16 mouse cellular contexts compared by ENCODE assay signal in the genomic region with DNA sequence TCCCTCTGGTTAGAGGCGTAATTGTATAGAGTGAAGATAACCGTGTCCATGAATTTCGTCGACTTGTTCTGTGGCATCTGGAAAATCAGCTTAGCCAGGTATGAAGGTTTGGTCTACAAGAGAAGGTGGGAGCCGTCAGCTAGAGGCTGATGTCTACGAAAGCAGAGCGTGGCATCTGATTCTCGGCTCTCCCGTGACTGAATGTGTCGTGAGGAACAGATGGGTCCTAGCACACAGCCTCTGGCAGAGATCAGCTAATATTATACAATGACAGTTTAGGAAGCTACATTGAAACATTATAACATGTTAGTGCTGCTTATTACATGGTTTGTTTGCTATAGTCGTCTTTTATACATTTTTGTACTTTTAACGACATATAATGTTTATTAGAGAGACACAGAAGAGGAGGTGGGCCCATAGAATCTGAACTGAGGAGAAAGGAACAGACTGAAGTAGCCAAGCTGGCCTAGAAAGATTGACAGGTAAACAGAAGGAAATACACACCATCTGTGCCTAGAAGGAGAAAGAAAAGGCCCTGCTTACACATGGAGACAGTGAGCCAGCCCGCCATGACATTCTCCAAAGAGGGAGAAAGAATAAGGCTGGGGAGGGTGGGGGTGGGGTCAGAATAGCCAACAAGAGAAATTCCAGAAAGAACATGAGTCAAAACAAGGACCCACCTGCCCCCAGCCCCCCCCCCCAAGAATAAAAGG. TPM values are rescaled to one million over a fixed set of nuclear protein-coding genes. Genes with fewer than 3 reads are reported as not detected.
"Had no signal": no experiment of that assay in that cellular context is flagged by ENCODE, and none has a peak within 500 bp of the region (broad histone marks: within the 10 kb centered on the region; RNA-seq: fewer than 3 reads in every experiment).

No protein-coding gene starts in this region.

- H3K4me3 ChIP-seq: kidney, embryonic 15.5 days; limb, embryonic 12.5 days; lung, embryonic 15.5 days; megakaryocyte, embryonic 14.5 days; midbrain, embryonic 15.5 days; neural tube, embryonic 12.5 days; stomach, embryonic 15.5 days had no signal

- ATAC-seq: midbrain, embryonic 15.5 days had no signal

- H3K36me3 ChIP-seq: lung, embryonic 15.5 days; midbrain, embryonic 15.5 days had no signal

- H3K27ac ChIP-seq: kidney, embryonic 15.5 days; limb, embryonic 12.5 days; lung, embryonic 15.5 days; macrophage; midbrain, embryonic 15.5 days; neural tube, embryonic 12.5 days; stomach, embryonic 15.5 days had no signal

- DNase-seq: kidney, adult 2 months; kidney, postnatal 14 days; lung, postnatal 14 days; spleen, adult 18-20 months; thymus, adult 2 months; thymus, postnatal 25 days had no signal

- H3K9me3 ChIP-seq: kidney, embryonic 15.5 days; limb, embryonic 12.5 days; lung, embryonic 15.5 days; midbrain, embryonic 15.5 days; neural tube, embryonic 12.5 days; stomach, embryonic 15.5 days had no signal

- H3K27me3 ChIP-seq: kidney, embryonic 15.5 days; limb, embryonic 12.5 days; lung, embryonic 15.5 days; megakaryocyte, embryonic 14.5 days; midbrain, embryonic 15.5 days; neural tube, embryonic 12.5 days; stomach, embryonic 15.5 days had no signal

- H3K4me1 ChIP-seq: kidney, embryonic 15.5 days; limb, embryonic 12.5 days; lung, embryonic 15.5 days; midbrain, embryonic 15.5 days; neural tube, embryonic 12.5 days; stomach, embryonic 15.5 days had no signal

- H3K4me2 ChIP-seq: kidney, embryonic 15.5 days; limb, embryonic 12.5 days; lung, embryonic 15.5 days; midbrain, embryonic 11.5 days; midbrain, embryonic 15.5 days; neural tube, embryonic 12.5 days; stomach, embryonic 15.5 days had no signal

- H3K9ac ChIP-seq: kidney, embryonic 15.5 days; limb, embryonic 12.5 days; lung, embryonic 15.5 days; midbrain, embryonic 15.5 days; neural tube, embryonic 12.5 days; stomach, embryonic 15.5 days had no signal

RNA-seq across cellular contexts. Expression of gene F2rl2, which starts 30.9 kb away (rescaled TPM):
- total RNA-seq: liver, adult 2 months had no signal
